Mouse (Mus musculus) megakaryocyte, adult 5-6 weeks (primary cell): Measurements from ENCODE around the gene Chrnb4. TPM values are rescaled to one million over a fixed set of nuclear protein-coding genes. Genes with fewer than 3 reads are reported as not detected.

ENCODE experiments used
- ATAC-seq: 2 replicates; pipeline ENCODE4 v1.8.0; 2016; ENCODE audit warnings: mild to moderate bottlenecking, inconsistent platforms; ENCODE audit not compliant: poor library complexity, severe bottlenecking
- total RNA-seq, 2 experiments: library from RNA; stranded (forward) in 1 of 2; stranded (reverse) in 1 of 2; fragments of 153-499, 151-499 nt in 1 of 2; fragments of 221-1000, 200-1000 nt in 1 of 2; gene quantifications; 2 replicates each; pipeline versions ENCODE4 v1.2.3 to v1.2.4; 2015 to 2017

The Chrnb4 gene
- total RNA-seq (2015) (not detected in 2 replicates), total RNA-seq (2017) (0.04 TPM in 1 of 2 replicates, not detected in the other)

GRCm38 (mm10) chr9:55048211-55048880 is at the start of gene Chrnb4:
Gene Chrnb4, minus strand, starts transcription at chr9:55048779.
- ATAC-seq = no peak

GRCm38 (mm10) chr9:55096870-55097269 is 48.3 kb upstream of the Chrnb4 start:
- no peak for ATAC-seq

GRCm38 (mm10) chr9:55096033-55096432 is 47.5 kb upstream of the Chrnb4 start:
- no peak for ATAC-seq

- no peak for ATAC-seq
Observed at GRCm38 (mm10) chr9:55090141-55090540, 41.6 kb upstream of the Chrnb4 start.

DNA sequence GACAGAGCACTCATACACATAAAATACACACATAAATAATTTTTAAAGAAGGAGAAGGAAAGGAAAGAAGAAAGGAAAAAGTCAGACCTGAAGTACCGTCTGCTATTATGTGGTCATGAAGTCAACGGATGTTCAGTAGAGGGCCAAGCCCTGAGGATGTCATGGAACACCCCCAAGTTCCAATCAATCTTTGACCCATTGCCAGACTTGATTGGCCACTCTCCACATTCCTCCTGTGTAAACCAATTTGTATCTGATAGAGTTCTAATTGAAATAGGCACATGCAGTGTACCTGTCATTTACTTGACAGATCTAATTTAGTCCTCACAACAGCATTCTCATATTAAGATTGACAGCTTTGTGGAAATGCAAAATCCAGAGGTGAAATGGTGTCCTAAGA is 40.6 kb upstream of the Chrnb4 start:
- no peak for ATAC-seq

DNA sequence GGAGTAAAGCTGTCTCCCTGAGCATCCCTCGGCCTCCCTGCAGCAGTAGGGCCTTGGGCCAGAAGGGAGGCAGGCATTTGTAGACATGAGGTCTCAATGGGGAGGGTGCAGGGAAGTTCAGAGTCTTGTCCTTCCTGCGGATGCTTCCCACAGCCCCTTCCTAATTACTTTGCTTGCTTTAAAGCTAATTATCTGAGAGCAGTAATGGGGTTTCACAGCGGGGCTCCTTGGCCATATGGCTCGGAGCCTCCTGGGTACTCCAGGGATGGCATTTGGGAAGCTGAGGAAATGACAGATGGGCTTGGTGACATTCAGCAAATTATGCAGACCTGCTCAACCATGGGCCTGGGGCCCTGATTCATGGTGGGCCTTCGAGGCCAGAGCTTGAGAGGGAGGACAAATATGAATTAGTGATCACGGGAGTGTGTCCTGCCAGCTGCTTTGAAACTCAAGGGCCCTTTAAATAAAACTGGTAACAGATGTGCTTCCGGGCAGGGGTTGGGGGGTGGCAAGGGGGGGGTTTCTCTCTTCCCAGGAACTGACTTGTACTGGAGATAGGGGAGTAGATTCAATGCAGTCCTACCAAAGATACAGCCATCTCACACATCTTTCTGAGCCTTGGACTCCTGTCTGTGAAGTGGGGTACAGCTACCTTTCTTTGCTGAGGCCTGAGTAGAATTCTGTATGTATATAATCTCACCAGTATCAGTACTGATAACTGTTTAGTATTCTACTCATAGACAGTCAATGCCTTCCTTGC is 34.8 kb upstream of the Chrnb4 start:
- ATAC-seq = no peak

DNA sequence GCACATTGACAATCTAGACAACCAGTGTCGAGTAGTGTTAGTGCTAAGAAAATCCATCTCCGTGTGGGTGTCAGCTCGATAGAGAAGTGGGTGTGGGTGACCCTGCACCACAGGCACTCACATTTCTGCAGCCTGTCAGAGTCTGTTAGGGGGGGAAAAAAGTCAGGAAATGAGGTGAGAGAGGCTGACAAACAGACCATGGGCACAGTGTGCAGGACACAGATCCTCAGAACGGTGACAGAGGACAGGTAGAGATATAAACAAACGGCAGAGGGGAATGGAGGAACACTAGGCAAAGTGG is 19.3 kb upstream of the Chrnb4 start:
- ATAC-seq = no peak

DNA sequence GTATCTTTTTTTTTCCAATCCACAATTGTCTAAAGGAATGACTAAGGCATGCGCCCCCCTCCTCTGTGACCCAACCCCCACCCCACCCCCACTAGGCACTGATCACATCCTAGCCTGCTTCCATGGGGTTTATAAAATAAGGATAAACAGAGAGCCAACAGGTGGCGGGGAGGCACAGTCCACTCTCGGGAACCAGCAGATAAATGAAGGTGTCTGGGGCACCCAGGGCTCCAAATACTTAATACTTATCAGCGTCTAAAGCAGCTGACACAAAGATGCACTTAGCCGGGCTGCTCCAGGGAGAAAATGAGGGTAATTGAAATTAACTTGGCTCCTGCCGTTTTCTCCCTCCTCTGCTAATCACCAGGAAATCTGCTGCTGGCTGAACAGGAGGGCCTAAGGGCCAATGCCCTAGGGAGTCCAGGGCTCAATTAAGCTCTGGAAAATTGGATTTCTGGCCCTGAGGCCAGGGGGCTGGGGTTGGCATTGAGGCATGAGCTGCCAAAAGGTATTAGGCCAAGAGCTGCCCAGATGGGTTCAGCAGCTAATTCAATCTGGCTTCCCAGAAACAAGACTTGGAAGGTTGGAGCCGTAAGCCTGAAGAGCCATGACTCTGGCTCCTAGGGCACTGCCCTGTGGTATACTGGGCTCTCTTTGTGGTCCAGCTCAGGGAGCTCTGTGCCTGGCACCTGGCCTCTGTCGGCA is 18.8 kb upstream of the Chrnb4 start:
- ATAC-seq = no peak

DNA sequence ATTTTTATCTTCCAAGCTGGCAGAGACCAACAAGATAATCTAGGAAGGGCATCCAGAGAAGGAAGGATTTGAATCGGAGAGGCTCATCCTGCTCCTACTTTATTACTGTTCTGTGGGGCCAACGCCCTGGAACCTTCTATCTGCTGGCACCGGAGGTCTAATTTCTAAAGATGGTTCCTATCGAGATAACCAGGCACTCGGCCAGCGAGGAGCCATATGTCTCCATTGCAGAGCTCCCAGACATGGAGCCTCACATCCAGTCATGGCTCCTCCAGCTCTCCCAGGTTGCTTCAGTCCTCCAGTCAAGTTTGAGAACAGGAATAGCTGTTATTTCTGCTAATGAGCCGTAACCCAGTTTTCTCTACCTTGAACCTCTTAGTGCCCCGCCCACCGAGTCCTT is 16.7 kb upstream of the Chrnb4 start:
- no peak for ATAC-seq

DNA sequence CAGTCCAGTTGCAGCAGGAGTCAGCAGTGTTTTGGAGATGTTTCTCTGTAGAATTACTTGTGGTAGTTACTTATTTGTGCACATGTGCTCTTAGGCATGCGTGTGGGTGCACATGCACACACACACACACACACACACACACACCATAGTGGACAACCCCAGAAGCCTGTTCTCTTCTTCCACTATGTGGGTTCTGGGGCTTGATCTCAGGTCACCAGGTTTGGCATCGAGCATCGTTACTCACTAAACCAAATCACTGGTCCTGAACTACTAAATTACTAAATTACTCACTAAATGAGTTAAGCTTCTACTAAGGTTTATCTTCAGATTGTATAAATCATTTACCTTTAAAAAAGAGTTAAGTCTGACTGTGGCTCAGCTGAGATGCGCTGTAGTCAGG is 9.5 kb upstream of the Chrnb4 start:
- no peak for ATAC-seq

DNA sequence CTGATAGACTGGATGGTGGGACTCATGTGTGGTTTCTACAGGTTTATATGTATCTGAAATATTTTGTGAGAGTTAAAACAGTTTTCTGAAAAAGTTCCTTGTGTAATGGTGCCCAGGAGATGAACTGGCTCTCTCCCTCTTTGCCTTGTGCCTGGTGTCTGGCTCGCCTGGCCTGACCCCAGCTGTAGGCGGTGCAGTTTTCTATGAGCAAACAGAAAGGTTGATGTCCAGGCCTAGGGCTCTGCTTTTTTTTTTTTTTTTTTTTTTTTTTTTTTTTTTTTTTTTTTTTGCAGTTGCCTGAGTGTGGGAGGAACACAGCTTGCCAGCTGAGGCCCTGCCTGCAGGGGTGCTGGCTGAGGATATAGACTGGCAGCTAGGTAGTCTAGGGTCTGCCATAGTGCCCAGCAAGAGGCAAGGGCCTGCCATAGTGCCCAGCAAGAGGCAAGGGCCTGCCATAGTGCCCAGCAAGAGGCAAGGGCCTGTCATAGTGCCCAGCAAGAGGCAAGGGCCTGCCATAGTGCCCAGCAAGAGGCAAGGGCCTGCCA is 6.9 kb upstream of the Chrnb4 start:
- no peak for ATAC-seq

DNA sequence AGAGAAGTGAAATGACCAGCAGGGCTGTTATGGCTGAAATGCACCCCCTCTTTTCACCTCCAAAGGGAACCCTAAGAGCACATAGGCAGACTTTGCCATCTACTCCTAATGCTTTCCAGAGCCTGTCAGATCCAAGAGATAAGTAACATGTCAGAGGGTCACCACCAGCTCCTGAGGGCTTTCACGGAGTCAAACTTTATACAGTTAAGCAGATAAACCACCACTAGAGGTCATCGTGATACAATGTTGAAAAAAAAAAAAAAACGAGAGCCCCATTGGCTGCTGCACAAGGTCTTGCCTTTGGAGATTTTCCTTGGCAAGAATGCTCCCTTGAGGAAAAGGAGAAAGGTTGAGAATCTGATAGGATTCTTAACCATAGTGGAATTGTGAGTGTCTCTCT is 1.8 kb downstream of the Chrnb4 start:
- ATAC-seq = no peak

- no peak for ATAC-seq
Observed at GRCm38 (mm10) chr9:55045001-55045400, 3.6 kb downstream of the Chrnb4 start.

GRCm38 (mm10) chr9:55043688-55044087 is 4.9 kb downstream of the Chrnb4 start:
- ATAC-seq = no peak

- no peak for ATAC-seq
Observed at GRCm38 (mm10) chr9:55041389-55041788, 7.2 kb downstream of the Chrnb4 start.

DNA sequence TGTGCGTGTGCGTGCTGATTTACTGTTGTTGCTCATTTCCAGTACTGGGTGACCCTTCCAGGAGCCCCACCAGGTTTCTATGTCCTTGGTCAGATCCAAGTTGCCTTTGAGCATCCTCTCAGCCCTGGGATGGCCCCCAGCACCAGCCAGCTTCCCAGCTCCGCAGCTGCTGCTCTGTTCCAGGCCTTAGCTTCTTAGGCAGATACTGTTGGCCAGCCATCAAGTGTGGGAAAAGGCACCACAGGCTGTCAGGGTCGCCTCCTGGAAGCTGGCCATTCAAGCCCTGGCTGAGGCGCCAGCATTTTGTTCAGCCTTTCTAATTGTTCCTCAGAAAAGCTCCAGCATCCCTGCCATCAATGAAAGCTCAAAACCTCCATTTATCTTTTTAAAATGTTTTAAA is 8.6 kb downstream of the Chrnb4 start:
- ATAC-seq = no peak

DNA sequence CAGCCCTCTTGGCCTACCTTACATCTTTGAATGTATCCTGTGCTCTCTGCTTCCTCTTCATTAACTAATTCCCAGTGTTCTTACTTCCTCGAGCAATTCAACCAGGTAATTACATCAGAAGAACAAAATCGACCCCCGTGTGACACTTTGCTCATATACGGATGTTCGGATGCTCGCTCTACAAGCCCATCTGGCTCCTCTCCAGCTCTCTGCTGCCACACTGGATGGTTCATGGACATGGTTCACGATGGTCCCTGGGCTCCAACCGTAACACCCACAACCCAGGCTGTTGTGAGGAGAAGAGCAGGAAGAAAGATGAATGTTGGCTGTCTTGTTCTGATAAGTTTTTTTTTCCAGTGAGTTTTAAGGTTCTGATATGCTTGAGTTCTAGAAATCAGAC is 9.6 kb downstream of the Chrnb4 start:
- ATAC-seq = no peak

DNA sequence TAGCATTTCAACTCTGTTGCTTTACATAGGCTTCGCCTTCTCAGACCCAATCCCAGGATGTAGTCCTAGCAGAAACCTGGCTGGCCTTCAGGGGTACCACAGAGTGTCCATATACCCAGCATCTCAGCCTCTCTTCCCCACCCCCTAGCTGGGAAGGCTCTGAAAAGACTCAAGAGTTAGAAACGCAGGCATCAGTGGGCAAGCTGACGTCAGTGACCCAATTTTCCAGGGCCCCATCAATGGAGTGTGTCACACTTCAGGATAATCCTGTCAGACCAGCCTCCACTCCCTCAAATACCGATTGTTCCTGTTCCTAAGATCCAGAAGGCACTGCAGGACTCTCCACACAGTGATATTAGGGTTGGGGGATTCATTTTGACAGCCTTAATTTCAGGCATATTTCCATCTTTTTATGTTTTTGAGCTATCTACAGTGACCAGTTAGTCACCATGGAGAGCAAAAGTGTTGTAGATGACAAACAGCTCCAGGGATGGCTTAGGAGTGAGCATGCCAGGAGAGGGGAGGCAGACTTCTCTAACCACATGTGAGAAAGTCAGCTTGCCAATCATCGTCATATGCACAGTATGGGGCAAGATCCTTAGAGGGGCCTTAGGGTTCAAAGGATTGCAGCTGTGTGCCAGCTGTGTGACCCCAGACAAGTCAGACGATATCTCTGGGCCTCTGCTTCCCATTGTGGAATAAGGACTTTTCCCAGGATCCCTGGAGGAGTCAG is 17.0 kb downstream of the Chrnb4 start:
- no peak for ATAC-seq

GRCm38 (mm10) chr9:55026275-55026663 is 22.3 kb downstream of the Chrnb4 start, which contains the start of gene Chrna3:
Gene Chrna3, minus strand, starts transcription at chr9:55026562.
- ATAC-seq = no peak

GRCm38 (mm10) chr9:55025534-55026274 is 22.9 kb downstream of the Chrnb4 start:
- ATAC-seq = no peak
